Mouse (Mus musculus): ENCODE measurements around the gene Bloc1s2. TPM values are rescaled to one million over a fixed set of nuclear protein-coding genes. Genes with fewer than 3 reads are reported as not detected.

Bloc1s2 gene
- total and polyA plus RNA-seq, 2 experiments from 2014 or later = 31.9 to 188 TPM

DNA sequence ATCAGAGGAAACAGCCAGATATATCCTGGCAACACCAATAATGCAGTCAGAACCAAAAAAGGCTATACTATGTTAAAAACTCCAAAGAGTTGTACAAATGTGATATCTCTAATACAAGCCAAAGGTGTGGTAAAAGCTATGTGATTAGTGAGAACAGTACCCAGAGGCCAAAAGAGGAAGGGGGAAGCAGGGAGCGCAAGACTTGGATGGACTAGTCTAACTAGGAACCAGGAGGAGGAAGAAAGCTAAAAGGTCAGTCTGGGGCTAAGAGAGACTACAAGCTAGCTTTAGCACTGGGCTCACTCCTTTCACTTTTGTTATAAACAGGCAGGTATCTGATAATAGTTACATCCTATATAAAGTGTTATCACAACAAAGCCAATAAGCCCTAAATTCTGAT is 41.9 kb downstream of the Bloc1s2 start:
- ATAC-seq = no peak
- Histone ChIP-seq H3K27ac (no peak overlapping the region), H3K27me3 (ENCODE audit: insufficient read depth, low read length) (no peaks in the 10 kb centered on the region), H3K4me1 (ENCODE audit: insufficient read depth, low read length) (peaks cover 4% of the 10 kb centered on the region), H3K9ac (replicated peaks; ENCODE audit: low read length) (no peak overlapping the region), H3K36me3 (ENCODE audit: insufficient read depth, low read length) (0 out of 2 replicates have a peak, but pooled peaks cover under 1% of the 10 kb centered on the region), H3K4me2 (ENCODE audit: low read depth, low read length) (no peak overlapping the region), H3K9me3 (ENCODE audit: low read length) (no peaks in the 10 kb centered on the region), H3K4me3 (ENCODE audit: low read length) (no peak overlapping the region)
- 92% methylated on average over 1 of the region's 1 CpGs for WGBS
- TF ChIP-seq CTCF (IDR thresholded peaks at IDR 0.05; ENCODE audit: low read depth) = no peak
- no peak for DNase-seq (ENCODE audit: low spot score)

DNA sequence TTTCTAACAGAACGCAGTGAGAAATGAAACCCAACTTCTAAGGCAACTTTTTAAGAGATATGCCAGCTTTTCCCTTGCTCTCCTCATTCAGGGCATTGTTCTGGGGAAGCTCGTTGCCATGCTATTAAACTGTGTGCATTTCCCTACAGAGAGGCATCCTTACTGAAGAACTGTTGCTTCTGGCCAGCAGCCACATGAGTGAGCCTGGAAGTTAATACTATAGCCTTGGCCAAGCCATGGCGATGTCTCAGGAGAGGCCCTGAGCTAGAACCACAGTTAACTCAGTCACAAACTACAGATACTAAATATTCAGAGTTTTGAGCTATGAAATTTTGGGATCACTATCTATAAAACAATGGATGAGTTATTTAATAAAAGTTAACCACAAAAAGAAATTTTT is 43.2 kb downstream of the Bloc1s2 start:
- Histone ChIP-seq H3K9ac (replicated peaks; ENCODE audit: low read length) (no peak overlapping the region), H3K36me3 (ENCODE audit: insufficient read depth, low read length) (peaks cover 4% of the 10 kb centered on the region), H3K4me3 (ENCODE audit: low read length) (no peak overlapping the region), H3K9me3 (ENCODE audit: low read length) (no peaks in the 10 kb centered on the region), H3K27me3 (ENCODE audit: insufficient read depth, low read length) (no peaks in the 10 kb centered on the region), H3K4me2 (ENCODE audit: low read depth, low read length) (no peak overlapping the region), H3K4me1 (ENCODE audit: insufficient read depth, low read length) (peaks cover 2% of the 10 kb centered on the region), H3K27ac (no peak overlapping the region)
- no peak for TF ChIP-seq CTCF (IDR thresholded peaks at IDR 0.05; ENCODE audit: low read depth)
- ATAC-seq (no peak), DNase-seq (ENCODE audit: low spot score) (no peak)
- 69% methylated on average over 3 of the region's 3 CpGs for whole genome bisulfite sequencing

- Histone ChIP-seq H3K9me3 (ENCODE audit: low read length) (peaks cover under 1% of the 10 kb centered on the region; the same call in 1 of the 2 replicates), H3K36me3 (ENCODE audit: insufficient read depth, low read length) (peaks cover 13% of the 10 kb centered on the region), H3K4me1 (ENCODE audit: insufficient read depth, low read length) (no peaks in the 10 kb centered on the region), H3K27me3 (ENCODE audit: insufficient read depth, low read length) (no peaks in the 10 kb centered on the region), H3K4me2 (ENCODE audit: low read depth, low read length) (no peak overlapping the region), H3K4me3 (ENCODE audit: low read length) (no peak overlapping the region), H3K9ac (replicated peaks; ENCODE audit: low read length) (no peak overlapping the region), H3K27ac (no peak overlapping the region)
- DNase-seq (ENCODE audit: low spot score) (no peak), ATAC-seq (no peak)
- no peak for TF ChIP-seq CTCF (IDR thresholded peaks at IDR 0.05; ENCODE audit: low read depth)
Measured at GRCm38 (mm10) chr19:44100840-44101239, 45.4 kb downstream of the Bloc1s2 start.

Other genes starting within 250 kb of the Bloc1s2 start
- 12.8 and 13.3 TPM in 2 replicates for gene Dnmbp, start 206.3 kb downstream of the Bloc1s2 start, total RNA-seq (2014; rRNA removed)
- gene Dnmbp, start 206.3 kb downstream of the Bloc1s2 start, polyA plus RNA-seq (2015; fragmentation: Nextera tagmentation; extraction: Ambion mirVana) = 6.5 and 7.1 TPM in 2 replicates
- 0.43 and 0.84 TPM in 2 replicates for gene Cpn1, start 159.9 kb downstream of the Bloc1s2 start, total RNA-seq (2014; rRNA removed)
- gene Cpn1, start 159.9 kb downstream of the Bloc1s2 start, polyA plus RNA-seq (2015; fragmentation: Nextera tagmentation; extraction: Ambion mirVana) = 0.43 and 0.58 TPM in 2 replicates
- not detected in 2 replicates for gene Cyp2c23, start 117.2 kb downstream of the Bloc1s2 start, total RNA-seq (2014; rRNA removed)
- not detected in 2 replicates for gene Cyp2c23, start 117.2 kb downstream of the Bloc1s2 start, polyA plus RNA-seq (2015; fragmentation: Nextera tagmentation; extraction: Ambion mirVana)
- gene Erlin1, start 76.7 kb downstream of the Bloc1s2 start, total RNA-seq (2014; rRNA removed) = 6.4 and 7.9 TPM in 2 replicates
- 13.8 and 14.4 TPM in 2 replicates for gene Erlin1, start 76.7 kb downstream of the Bloc1s2 start, polyA plus RNA-seq (2015; fragmentation: Nextera tagmentation; extraction: Ambion mirVana)
- gene Chuk, start 39.0 kb downstream of the Bloc1s2 start, total RNA-seq (2014; rRNA removed) = 38.3 and 43.3 TPM in 2 replicates
- gene Chuk, start 39.0 kb downstream of the Bloc1s2 start, polyA plus RNA-seq (2015; fragmentation: Nextera tagmentation; extraction: Ambion mirVana) = 32.7 and 33.8 TPM in 2 replicates
- 10.7 and 36.4 TPM in 2 replicates for gene Cwf19l1, start 10.6 kb downstream of the Bloc1s2 start, total RNA-seq (2014; rRNA removed)
- 24.3 and 27.3 TPM in 2 replicates for gene Cwf19l1, start 10.6 kb downstream of the Bloc1s2 start, polyA plus RNA-seq (2015; fragmentation: Nextera tagmentation; extraction: Ambion mirVana)
- gene Pkd2l1, start 46.0 kb upstream of the Bloc1s2 start, total RNA-seq (2014; rRNA removed) = 0.84 and 1.1 TPM in 2 replicates
- gene Pkd2l1, start 46.0 kb upstream of the Bloc1s2 start, polyA plus RNA-seq (2015; fragmentation: Nextera tagmentation; extraction: Ambion mirVana) = 0.33 and 0.69 TPM in 2 replicates
- gene Scd3, start 56.8 kb upstream of the Bloc1s2 start, total RNA-seq (2014; rRNA removed) = 0.31 and 2.7 TPM in 2 replicates
- gene Scd3, start 56.8 kb upstream of the Bloc1s2 start, polyA plus RNA-seq (2015; fragmentation: Nextera tagmentation; extraction: Ambion mirVana) = 4.7 and 4.8 TPM in 2 replicates
- 1,071 and 1,235 TPM in 2 replicates for gene Scd2, start 147.2 kb upstream of the Bloc1s2 start, total RNA-seq (2014; rRNA removed)
- gene Scd2, start 147.2 kb upstream of the Bloc1s2 start, polyA plus RNA-seq (2015; fragmentation: Nextera tagmentation; extraction: Ambion mirVana) = 274 and 291 TPM in 2 replicates
- 0.84 and 1.5 TPM in 2 replicates for gene Scd4, start 186.6 kb upstream of the Bloc1s2 start, total RNA-seq (2014; rRNA removed)
- 0.09 and 0.16 TPM in 2 replicates for gene Scd4, start 186.6 kb upstream of the Bloc1s2 start, polyA plus RNA-seq (2015; fragmentation: Nextera tagmentation; extraction: Ambion mirVana)

All from hindbrain, postnatal 0 days (tissue).